Mouse (Mus musculus): ENCODE results near the gene Cacnb1. TPM values are rescaled to one million over a fixed set of nuclear protein-coding genes. Genes with fewer than 3 reads are reported as not detected.

Cacnb1 gene
- total and polyA plus RNA-seq, 3 experiments = 0.36 to 0.55 TPM; not detected in 1

- TF ChIP-seq MAFK (IDR thresholded peaks at IDR 0.05; ENCODE audit: insufficient replicate concordance, low read length) (peak; percentile 26; the same call in 1 of the 2 replicates), NELFE (IDR thresholded peaks at IDR 0.05; ENCODE audit: low read depth, low read length) (no peak), MEF2A (IDR thresholded peaks at IDR 0.05; ENCODE audit: borderline replicate concordance, low read depth, low read length) (peak; percentile 59; the same call in 1 of the 2 replicates), BHLHE40 (IDR thresholded peaks at IDR 0.05; ENCODE audit: low read depth, low read length) (no peak)
- Histone ChIP-seq H3K79me2 (replicated peaks; ENCODE audit: control insufficient read depth, extremely low read depth, insufficient read depth, poor library complexity, severe bottlenecking) (no peaks in the 10 kb centered on the region), H3K27ac (ENCODE audit: insufficient read depth, low read depth) (no peak overlapping the region), H3K9me3 (replicated peaks; ENCODE audit: low read length) (no peaks in the 10 kb centered on the region), H3K4me3 (replicated peaks in 1 of 3; ENCODE audit: low read depth in 2 of 3, low read length in 2 of 3, poor library complexity in 1 of 3) (peak overlapping the region in 1 of 3 experiments; percentile 2), H3K36me3 (replicated peaks in 1 of 2; ENCODE audit: control insufficient read depth in 1 of 2, insufficient read depth in 1 of 2, low read length in 1 of 2) (peaks cover 4 to 7% of the 10 kb centered on the region in 2 experiments), H3K4me2 (ENCODE audit: insufficient read depth, low read depth, poor library complexity, severe bottlenecking) (peak overlapping the region; percentile 37; the same call in 1 of the 2 replicates), H3K27me3 (replicated peaks) (no peaks in the 10 kb centered on the region), H3K9ac (ENCODE audit: insufficient read depth, low read depth) (no peak overlapping the region), H3K4me1 (ENCODE audit: control insufficient read depth in 1 of 2, insufficient read depth in 2 of 2) (peaks cover 2 to 9% of the 10 kb centered on the region in 2 experiments; a peak in 2 of 4 replicates)
- in situ Hi-C loops (cut with MboI; ENCODE audit: low pct_ligation_motif_present, low pct_unique_long_range_greater_than_20kb, low sequenced_read_pairs) (no loop called here), dilution Hi-C loops (cut with MboI; ENCODE audit: extremely low pct_ligation_motif_present, extremely low pct_unique_long_range_greater_than_20kb, low sequenced_read_pairs) (no loop called here)
- no peak for DNase-seq (ENCODE audit: extremely low read depth)
These were observed 13.1 kb upstream of the Cacnb1 start for GRCm38 (mm10) chr11:98035977-98036377.

DNA sequence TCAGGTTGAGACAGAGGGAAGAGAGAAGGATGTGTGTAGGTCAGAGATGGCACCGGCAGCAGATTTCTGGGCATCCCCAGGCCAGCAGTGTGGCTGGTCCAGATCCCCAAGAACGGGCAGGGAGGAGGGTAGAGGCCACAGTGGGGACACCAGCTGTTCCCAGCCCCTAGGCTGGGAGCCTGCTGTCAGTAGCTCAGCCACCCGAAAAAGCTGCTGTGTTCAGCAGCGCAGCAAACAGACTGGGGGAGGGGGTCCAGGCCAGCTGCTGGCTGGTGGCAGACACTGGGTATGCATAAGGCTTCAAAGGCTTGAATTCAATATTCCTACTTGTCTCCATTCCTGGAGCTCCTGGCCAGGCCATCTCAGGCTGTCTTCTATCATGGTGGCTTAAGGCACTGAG lies 12.0 kb upstream of the Cacnb1 start:
- in situ Hi-C loops (cut with MboI; ENCODE audit: low pct_ligation_motif_present, low pct_unique_long_range_greater_than_20kb, low sequenced_read_pairs) = no loop called here

DNA sequence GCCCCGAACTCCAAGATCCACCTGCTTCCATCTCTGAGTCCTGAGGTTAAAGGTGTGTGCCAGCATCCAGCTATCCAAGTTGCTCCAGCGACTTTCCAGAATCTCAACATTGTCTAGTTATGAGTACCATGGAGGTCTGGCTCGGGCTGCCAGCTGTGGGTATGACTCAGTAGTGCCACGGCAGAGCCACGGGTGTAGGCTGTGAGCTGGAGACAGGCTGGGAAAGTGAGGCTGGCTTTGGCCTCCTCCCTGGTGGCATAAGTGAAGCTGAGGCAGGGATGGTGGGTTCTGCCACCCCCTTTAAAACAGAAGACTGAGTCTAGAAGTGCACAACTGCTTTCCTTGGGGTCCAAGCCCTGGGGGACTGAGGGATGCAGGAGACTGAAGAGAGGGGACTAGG lies 11.2 kb upstream of the Cacnb1 start:
- no peak for DNase-seq (ENCODE audit: extremely low read depth)
- Histone ChIP-seq H3K4me3 (replicated peaks in 1 of 3; ENCODE audit: low read depth in 2 of 3, low read length in 2 of 3, poor library complexity in 1 of 3) (no peak overlapping the region), H3K36me3 (replicated peaks in 1 of 2; ENCODE audit: control insufficient read depth in 1 of 2, insufficient read depth in 1 of 2, low read length in 1 of 2) (peaks cover 22 to 26% of the 10 kb centered on the region in 2 experiments), H3K9ac (ENCODE audit: insufficient read depth, low read depth) (no peak overlapping the region), H3K79me2 (replicated peaks; ENCODE audit: control insufficient read depth, extremely low read depth, insufficient read depth, poor library complexity, severe bottlenecking) (no peaks in the 10 kb centered on the region), H3K4me2 (ENCODE audit: insufficient read depth, low read depth, poor library complexity, severe bottlenecking) (no peak overlapping the region), H3K9me3 (replicated peaks; ENCODE audit: low read length) (no peaks in the 10 kb centered on the region), H3K27ac (ENCODE audit: insufficient read depth, low read depth) (no peak overlapping the region), H3K27me3 (replicated peaks) (no peaks in the 10 kb centered on the region), H3K4me1 (ENCODE audit: control insufficient read depth in 1 of 2, insufficient read depth in 2 of 2) (peaks cover 9 to 10% of the 10 kb centered on the region in 2 experiments)
- TF ChIP-seq USF1 (IDR thresholded peaks at IDR 0.05; ENCODE audit: low read depth, low read length) (no peak), JUND (conservative IDR thresholded peaks at IDR 0.05; ENCODE audit: low read depth, low read length) (no peak), USF2 (conservative IDR thresholded peaks at IDR 0.05; ENCODE audit: low read depth, low read length) (no peak)
- dilution Hi-C loops (cut with MboI; ENCODE audit: extremely low pct_ligation_motif_present, extremely low pct_unique_long_range_greater_than_20kb, low sequenced_read_pairs) (no loop called here), in situ Hi-C loops (cut with MboI; ENCODE audit: low pct_ligation_motif_present, low pct_unique_long_range_greater_than_20kb, low sequenced_read_pairs) (no loop called here)

More for the DNA sequence above, 12.0 kb upstream of the Cacnb1 start:
- no peak overlapping the region for H3K27ac ChIP-seq (ENCODE audit: insufficient read depth, low read depth)
- dilution Hi-C loops (cut with MboI; ENCODE audit: extremely low pct_ligation_motif_present, extremely low pct_unique_long_range_greater_than_20kb, low sequenced_read_pairs) = no loop called here
- peaks cover 15 to 18% of the 10 kb centered on the region in 2 experiments for H3K36me3 ChIP-seq (replicated peaks in 1 of 2; ENCODE audit: control insufficient read depth in 1 of 2, insufficient read depth in 1 of 2, low read length in 1 of 2)
- TF ChIP-seq MAZ (IDR thresholded peaks at IDR 0.05; ENCODE audit: low read depth, low read length) (no peak), NELFE (IDR thresholded peaks at IDR 0.05; ENCODE audit: low read depth, low read length) (no peak), UBTF (IDR thresholded peaks at IDR 0.05; ENCODE audit: low read depth, low read length) (no peak), RAD21 (IDR thresholded peaks at IDR 0.05; ENCODE audit: low read depth, low read length) (no peak), TCF12 (IDR thresholded peaks at IDR 0.05; ENCODE audit: low read depth, low read length) (no peak), KAT2A (IDR thresholded peaks at IDR 0.05; ENCODE audit: insufficient replicate concordance, low read length) (no peak), TBP (conservative IDR thresholded peaks at IDR 0.05; ENCODE audit: low read depth, low read length) (no peak), ZMIZ1 (IDR thresholded peaks at IDR 0.05; ENCODE audit: low read depth, low read length) (no peak), USF2 (conservative IDR thresholded peaks at IDR 0.05; ENCODE audit: low read depth, low read length) (no peak), ETS1 (conservative IDR thresholded peaks at IDR 0.05; ENCODE audit: low read depth, low read length) (no peak), JUN (IDR thresholded peaks at IDR 0.05; ENCODE audit: insufficient read depth, low read depth, low read length) (no peak), ZNF384 (IDR thresholded peaks at IDR 0.05; ENCODE audit: low read depth, low read length) (no peak), MEF2A (IDR thresholded peaks at IDR 0.05; ENCODE audit: borderline replicate concordance, low read depth, low read length) (no peak)
- H3K9ac ChIP-seq (ENCODE audit: insufficient read depth, low read depth) = no peak overlapping the region
- H3K4me2 ChIP-seq (ENCODE audit: insufficient read depth, low read depth, poor library complexity, severe bottlenecking) = no peak overlapping the region
- H3K4me3 ChIP-seq (replicated peaks in 1 of 3; ENCODE audit: low read depth in 2 of 3, low read length in 2 of 3, poor library complexity in 1 of 3) = no peak overlapping the region
- no peaks in the 10 kb centered on the region for H3K79me2 ChIP-seq (replicated peaks; ENCODE audit: control insufficient read depth, extremely low read depth, insufficient read depth, poor library complexity, severe bottlenecking)
- no peaks in the 10 kb centered on the region for H3K9me3 ChIP-seq (replicated peaks; ENCODE audit: low read length)
- no peak for DNase-seq (ENCODE audit: extremely low read depth)
- no peaks in the 10 kb centered on the region for H3K27me3 ChIP-seq (replicated peaks)
- H3K4me1 ChIP-seq (ENCODE audit: control insufficient read depth in 1 of 2, insufficient read depth in 2 of 2) = peaks cover 2 to 9% of the 10 kb centered on the region in 2 experiments; a peak in 3 of 4 replicates
